Mouse (Mus musculus): Measurements from ENCODE around the gene Ak2.

- TF ChIP-seq CTCF (IDR thresholded peaks at IDR 0.05 in 2 of 3, conservative IDR thresholded peaks at IDR 0.05 in 1 of 3; ENCODE audit: control insufficient read depth in 1 of 3, insufficient read depth in 1 of 3, low read depth in 2 of 3, low read length in 3 of 3, poor library complexity in 1 of 3, severe bottlenecking in 1 of 3) (no peak), POLR2AphosphoS2 (IDR thresholded peaks at IDR 0.05; ENCODE audit: low read length) (no peak), ZC3H11A (IDR thresholded peaks at IDR 0.05; ENCODE audit: low read depth, low read length) (no peak), MAFK (IDR thresholded peaks at IDR 0.05; ENCODE audit: borderline replicate concordance, low read depth, low read length) (no peak), MAX (IDR thresholded peaks at IDR 0.05; ENCODE audit: low read length) (no peak), POLR2A (IDR thresholded peaks at IDR 0.05; ENCODE audit: control insufficient read depth in 1 of 2, insufficient read depth in 1 of 2, low read depth in 1 of 2, low read length in 2 of 2, poor library complexity in 1 of 2) (no peak), ETS1 (IDR thresholded peaks at IDR 0.05; ENCODE audit: low read depth, low read length) (no peak), GATA1 (IDR thresholded peaks at IDR 0.05; ENCODE audit: low read depth, low read length) (no peak), POLR2AphosphoS5 (IDR thresholded peaks at IDR 0.05; ENCODE audit: borderline replicate concordance, low read depth, low read length) (no peak)
Measured at GRCm38 (mm10) chr4:129000786-129001185, 9.0 kb downstream of the Ak2 start.

Data from MEL (cell line).